Mouse (Mus musculus) right cerebral cortex, postnatal 36 days (tissue): ENCODE measurements at regions not wholly inside any gene's neighbourhood (a gene's known extent, or its start where the extent isn't known, plus 50 kb on each side); places are given as distances from the start of the nearest gene placed in this dataset.
A peak's percentile ranks its signal among the peaks of the same experiment; 100 is the strongest.

Experiments used
- DNase-seq, 2 experiments: peaks; one replicate each; pipeline ENCODE4 v3.0.0; 2022; ENCODE audit warnings: low spot score in 2 of 2, mixed read lengths in 1 of 2

GRCm38 (mm10) chr16:62981821-62982220 is 127.7 kb downstream of the Pros1 start:
- DNase-seq: no peak

DNA sequence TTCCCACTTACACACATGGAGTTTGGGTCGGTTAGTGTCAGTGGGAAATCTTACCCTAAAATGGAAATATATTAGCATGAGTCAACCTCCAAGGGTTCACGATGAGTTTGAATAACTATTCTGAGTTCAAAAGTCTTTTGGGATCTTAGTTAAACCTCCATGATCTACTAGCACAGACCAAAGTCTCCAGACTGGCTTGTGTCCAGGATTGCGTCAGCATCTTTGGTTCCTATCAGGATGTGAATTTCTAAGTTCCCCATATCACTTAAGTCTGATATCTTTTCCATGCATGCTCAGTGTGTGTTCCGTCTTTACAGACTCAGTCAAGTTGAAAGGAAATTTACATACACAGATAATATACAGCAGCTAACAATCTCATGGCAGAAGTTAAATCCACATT is 128.5 kb downstream of the Pros1 start:
- DNase-seq: no peak

DNA sequence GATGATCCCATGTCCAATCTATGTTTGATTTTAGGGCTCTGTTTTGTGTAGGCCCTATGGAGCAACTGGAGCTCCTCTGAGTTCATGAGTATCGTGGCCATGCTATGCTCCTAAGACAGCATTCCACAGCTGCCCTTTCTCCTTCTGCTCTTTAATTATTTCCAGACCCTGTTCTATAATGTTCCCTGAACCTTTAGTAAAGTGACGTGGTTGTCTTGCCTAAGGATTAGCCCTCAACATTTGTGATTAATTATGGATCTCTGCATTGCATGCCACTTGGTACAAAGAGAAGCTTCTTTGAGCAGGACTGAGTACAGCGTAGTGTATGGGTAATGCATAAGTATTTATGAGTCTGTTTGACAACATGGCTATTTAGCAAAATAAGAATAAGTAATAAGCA is 141.4 kb downstream of the Pros1 start:
- no peak for DNase-seq

GRCm38 (mm10) chr16:63011151-63011734 is 157.1 kb downstream of the Pros1 start:
- no peak for DNase-seq

DNA sequence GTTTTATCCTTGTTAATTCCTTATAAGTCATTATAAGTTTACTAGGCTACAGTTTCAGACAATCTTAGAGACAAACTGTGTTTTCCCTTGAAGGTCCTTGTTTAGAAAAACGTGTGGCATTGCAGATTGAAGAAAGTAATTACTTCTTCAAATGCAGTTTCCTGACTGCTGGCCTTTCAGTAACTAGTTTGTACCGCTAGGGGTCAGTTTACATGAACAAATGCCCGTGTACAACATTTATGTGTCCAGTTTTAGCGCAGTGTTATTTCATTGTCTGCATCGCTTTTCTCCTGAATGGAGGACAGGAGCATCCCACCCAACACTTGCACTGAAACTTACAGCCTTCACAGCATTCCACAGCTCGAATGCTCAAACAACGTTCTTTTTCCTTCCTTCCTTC is 160.3 kb downstream of the Pros1 start:
- DNase-seq: no peak

GRCm38 (mm10) chr16:63016144-63016543 is 162.0 kb downstream of the Pros1 start:
- no peak for DNase-seq

DNA sequence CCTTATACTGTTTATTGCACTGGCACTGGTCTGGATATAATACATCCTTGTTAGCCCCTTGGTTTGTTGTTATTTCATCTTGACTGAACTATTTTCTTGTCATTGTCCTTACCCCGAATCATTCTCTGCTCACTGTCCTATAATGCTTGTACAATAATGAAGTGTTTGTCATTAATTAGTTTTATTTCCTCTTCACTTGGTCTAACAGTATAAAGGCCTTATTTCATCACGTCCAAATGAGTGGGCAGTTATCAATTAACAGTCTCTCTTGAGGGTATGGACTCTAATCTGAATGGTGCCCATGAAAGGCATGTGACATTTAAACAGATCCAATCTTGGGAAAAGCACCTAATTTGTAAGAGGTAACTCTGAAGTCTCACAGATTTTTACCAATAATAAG is 162.6 kb downstream of the Pros1 start:
- DNase-seq: no peak

GRCm38 (mm10) chr16:63030399-63030798 is 176.3 kb downstream of the Pros1 start:
- DNase-seq: no peak

DNA sequence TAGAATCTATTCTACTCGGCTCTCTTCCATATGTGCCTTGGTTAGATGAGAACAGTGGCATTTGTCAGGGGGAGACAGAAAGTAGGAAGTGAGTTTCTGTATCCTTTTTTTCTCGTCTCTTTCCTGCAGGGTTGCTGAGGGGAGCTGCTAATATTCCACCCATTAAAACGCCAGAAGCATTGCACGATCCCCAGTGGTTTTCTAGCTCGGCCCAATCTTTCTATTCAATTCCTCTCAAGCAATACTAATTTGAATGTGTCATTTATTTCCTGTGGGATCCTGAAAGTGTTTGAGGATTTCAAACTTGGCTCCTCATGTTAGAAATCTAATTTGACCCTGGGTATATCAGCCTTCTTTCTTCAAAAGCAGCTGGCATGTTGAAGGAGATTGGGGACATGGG is 176.9 kb downstream of the Pros1 start:
- DNase-seq: no peak

- no peak for DNase-seq
These were observed 177.7 kb downstream of the Pros1 start for GRCm38 (mm10) chr16:63031802-63032201.

DNA sequence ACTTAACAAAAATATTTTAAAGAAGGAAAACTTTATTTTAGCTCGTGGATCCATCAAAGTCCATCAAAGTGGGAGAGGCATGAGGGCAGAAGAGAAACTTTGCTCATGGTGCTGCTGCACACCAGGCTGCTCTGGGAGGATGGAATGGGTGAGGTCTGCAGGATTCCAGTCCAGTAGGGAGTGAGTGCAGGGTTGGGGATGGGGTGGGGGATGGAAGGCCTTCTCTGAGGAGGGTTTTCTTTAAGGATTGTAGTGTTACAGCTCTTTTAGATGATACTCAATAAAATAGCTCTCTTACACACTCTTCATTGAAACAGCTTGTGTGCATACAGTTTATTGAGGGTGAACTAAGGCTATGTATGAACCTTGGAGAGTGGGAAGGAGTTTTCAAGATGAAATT is 195.0 kb downstream of the Pros1 start:
- no peak for DNase-seq

GRCm38 (mm10) chr16:63062883-63063282 is 208.8 kb downstream of the Pros1 start:
- DNase-seq: no peak

- DNase-seq: no peak
These were observed 215.9 kb downstream of the Pros1 start for GRCm38 (mm10) chr16:63069987-63070386.

DNA sequence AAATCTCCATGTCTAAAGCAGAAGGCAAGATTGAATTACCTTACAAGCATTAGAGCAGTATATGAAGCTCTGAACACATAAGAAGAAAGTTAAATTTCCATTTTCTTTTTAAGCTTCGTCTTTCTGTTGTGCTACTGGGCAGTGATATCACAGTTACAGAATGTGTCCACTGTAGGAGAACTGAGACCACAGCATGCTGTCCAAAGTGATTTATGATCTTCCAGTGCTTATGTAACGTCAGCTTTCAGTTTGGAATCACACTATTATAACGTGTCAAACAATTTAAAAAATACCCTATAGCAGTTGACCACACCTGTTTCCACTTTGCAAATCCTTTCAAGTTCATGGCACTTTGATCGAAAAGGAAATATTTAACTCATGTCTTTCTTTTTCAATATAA is 221.7 kb downstream of the Pros1 start:
- no peak for DNase-seq

- no peak for DNase-seq
These were observed 227.3 kb downstream of the Pros1 start for GRCm38 (mm10) chr16:63081383-63081782.

- DNase-seq: no peak
These were observed 229.1 kb downstream of the Pros1 start for GRCm38 (mm10) chr16:63083256-63083655.

- DNase-seq: no peak
These were observed 230.1 kb downstream of the Pros1 start for GRCm38 (mm10) chr16:63084021-63084756.

- DNase-seq: no peak
These were observed 232.1 kb downstream of the Pros1 start for GRCm38 (mm10) chr16:63086086-63086796.

DNA sequence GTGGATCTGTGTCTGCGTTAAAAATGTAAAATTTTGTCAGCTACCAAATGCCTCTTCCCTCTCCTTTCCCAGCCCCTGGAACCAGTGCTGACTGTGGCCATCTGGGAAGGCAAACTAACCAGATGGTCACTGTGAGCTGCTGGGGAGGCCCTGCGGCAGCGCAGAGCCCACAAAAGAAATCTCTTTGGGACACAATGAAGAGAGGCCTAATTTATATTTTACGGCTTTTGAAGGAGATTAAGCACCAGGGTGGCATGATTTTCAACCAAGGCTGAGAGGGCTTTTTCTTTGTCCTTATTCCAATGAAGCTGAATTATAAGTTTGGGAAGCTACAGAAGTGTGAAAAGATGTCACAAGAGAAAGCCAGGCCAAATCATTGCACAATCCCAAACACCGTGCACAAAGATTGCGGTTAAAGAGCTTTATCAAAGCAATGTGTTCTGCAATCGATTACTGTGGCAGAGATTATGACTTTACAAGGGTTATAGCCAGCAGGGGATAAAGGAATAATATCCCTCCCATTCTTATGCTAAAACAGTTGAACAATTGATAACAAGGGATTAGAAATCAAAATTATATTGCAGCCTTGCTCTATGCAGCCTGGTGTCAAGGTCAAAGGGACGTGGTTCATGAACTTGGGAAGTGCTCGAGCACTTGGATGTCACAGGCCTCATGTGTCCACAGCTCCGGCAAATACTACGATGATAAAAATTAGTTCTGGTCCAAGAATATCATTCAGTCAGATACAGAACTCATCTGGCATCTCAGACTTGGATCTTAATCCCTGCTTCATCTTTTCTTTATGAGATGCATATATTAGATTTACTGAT is 237.6 kb downstream of the Pros1 start:
- peak; percentile 12 to 36 for DNase-seq

DNA sequence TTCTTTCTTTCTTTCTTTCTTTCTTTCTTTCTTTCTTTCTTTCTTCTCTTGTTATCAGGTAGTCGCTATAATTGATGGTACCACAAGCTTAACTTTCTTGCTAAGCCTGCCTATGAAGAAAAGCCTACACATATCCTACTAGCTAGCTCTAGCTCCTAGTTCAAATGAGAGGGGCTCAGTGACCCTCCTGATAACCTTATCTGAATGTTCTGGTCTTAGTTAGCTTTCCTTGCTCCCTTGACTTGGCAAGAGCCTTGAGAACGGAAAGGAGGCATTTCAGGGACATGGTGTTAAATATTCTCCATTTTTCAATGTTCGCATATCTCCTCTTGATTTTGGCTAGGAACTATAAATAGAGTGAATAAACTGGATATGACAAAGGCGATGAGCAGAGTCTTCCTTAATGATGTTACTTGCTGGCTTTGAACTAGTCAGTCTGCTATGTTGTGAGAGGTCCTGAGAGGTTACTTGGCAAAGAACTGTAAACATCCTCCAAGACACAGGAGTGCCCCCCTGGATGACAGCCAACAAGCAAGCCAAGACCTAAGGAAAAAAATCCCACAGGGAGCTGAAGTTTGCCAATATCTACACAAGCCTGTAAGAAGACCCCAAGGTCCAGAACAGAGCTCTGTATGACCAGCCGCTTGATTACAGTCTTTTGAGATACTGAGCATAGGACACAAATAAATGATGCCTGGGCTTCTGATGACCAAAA is 240.2 kb downstream of the Pros1 start:
- no peak for DNase-seq

- no peak for DNase-seq
These were observed 248.3 kb downstream of the Pros1 start for GRCm38 (mm10) chr16:63102362-63102761.
